Mouse (Mus musculus) fibroblast of lung, adult 2 months (primary cell): ENCODE measurements around the gene Pde9a.
A peak's percentile ranks its signal among the peaks of the same experiment; 100 is the strongest.

ENCODE experiments used
- DNase-seq: peaks from one replicate; pipeline ENCODE4 v3.0.0-alpha.2; 2011; ENCODE audit warnings: low read depth

Pde9a gene

GRCm38 (mm10) chr17:31514696-31515095 lies 128.7 kb downstream of the Pde9a start:
- no peak for DNase-seq

GRCm38 (mm10) chr17:31519344-31519945 lies 133.4 kb downstream of the Pde9a start:
- no peak for DNase-seq

- peak; percentile 98 for DNase-seq
Measured at GRCm38 (mm10) chr17:31519946-31520838, 134.2 kb downstream of the Pde9a start, which contains the start of the genes Wdr4 and Ndufv3. TSS of gene Wdr4 (minus strand) at chr17:31519980. TSS of gene Ndufv3 (plus strand) at chr17:31520115.

- DNase-seq = no peak
Measured at GRCm38 (mm10) chr17:31520895-31521294, 134.9 kb downstream of the Pde9a start.

- DNase-seq = no peak
Measured at GRCm38 (mm10) chr17:31521948-31522347, 135.9 kb downstream of the Pde9a start.

GRCm38 (mm10) chr17:31525114-31525513 lies 139.1 kb downstream of the Pde9a start:
- no peak for DNase-seq

GRCm38 (mm10) chr17:31525816-31526215 lies 139.8 kb downstream of the Pde9a start:
- DNase-seq = no peak
